Mouse (Mus musculus) stomach, postnatal 0 days (tissue): ENCODE data around the gene Nup88.

Source experiments
- CTCF ChIP-seq: IDR thresholded peaks from 2 replicates; pipeline ENCODE4 v1.5.1; 2016; ENCODE audit warnings: antibody characterized with exemption, low read depth, mild to moderate bottlenecking, moderate library complexity
- EP300 ChIP-seq: optimal IDR thresholded peaks from 2 replicates; pipeline ENCODE3; 2016; ENCODE audit warnings: antibody characterized with exemption

DNA sequence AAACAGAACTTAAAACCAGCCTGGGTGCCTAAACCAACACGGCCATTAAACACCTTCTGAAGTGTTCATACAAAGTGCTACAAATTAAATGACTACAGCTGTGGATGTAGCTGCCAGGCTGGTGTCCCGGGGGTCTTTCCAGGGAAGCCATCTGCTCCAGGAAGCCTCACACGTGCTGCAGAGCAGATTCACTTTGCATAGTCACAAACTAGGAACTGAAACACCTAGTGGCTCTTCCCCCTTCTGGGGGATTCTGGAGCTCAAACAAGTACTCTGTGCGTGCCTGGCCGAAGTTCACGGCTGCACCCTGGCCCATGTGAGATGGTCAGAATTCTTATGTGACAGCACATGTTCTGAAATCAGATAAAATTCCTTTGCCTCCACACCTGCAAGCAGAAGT, 10.5 kb upstream of the Nup88 start:
- TF ChIP-seq CTCF (no peak), EP300 (no peak)
